8 mouse cellular contexts compared by ENCODE assay signal in the genomic region with DNA sequence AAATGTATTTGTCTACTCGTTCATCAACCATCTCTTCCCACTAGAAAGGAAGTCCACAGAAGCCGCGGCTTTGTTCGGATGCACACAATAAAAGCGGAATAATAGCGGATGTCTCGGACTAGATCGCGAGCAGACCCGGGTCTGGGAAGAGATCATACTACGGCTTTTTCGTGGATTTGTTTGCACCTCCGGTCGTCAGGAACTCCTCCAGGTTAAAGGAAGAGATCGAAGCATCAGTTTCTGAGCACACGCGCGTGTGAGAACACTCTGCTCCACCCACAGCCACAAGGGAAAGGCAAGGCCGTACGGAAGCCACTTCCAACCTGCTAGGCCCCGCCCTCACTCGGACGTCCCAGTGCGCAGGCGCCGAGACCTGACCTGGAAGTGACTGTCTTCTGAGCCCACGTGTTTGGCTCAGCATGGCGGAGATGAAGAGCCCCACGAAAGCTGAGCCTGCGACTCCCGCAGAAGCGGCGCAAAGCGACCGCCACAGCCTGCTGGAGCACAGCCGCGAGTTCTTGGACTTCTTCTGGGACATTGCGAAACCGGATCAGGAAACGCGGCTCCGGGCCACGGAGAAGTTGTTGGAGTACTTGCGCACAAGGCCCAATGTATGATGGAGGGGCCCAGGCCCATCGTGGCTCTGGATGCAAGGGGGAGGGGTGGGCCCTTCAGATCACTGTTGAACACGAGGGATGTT. TPM values are rescaled to one million over a fixed set of nuclear protein-coding genes. Genes with fewer than 3 reads are reported as not detected.
DNase-seq lines count a peak whose midpoint lies in the region; ATAC-seq and TF ChIP-seq lines count a peak whose summit lies in the region.

Mybbp1a (plus strand) TSS at position 391 of the 700 bp plus-strand sequence.

- H3K27ac ChIP-seq in bone marrow macrophage, adult 2 months (ENCODE audit: insufficient read depth, low read depth, low read length): peak within 1 kb of the TSS; percentile 74
- peak within 1 kb of the TSS; percentile 79 for H3K27ac ChIP-seq in embryonic fibroblast, embryonic 13.5 days (ENCODE audit: insufficient read depth, low read length)
- peak within 1 kb of the TSS; percentile 91 for H3K27ac ChIP-seq in heart, embryonic 10.5 days
- peak within 1 kb of the TSS; percentile 94 for H3K27ac ChIP-seq in kidney, embryonic 15.5 days

- WGBS in heart, embryonic 10.5 days: under 1% methylated on average over 46 of the region's 46 CpGs
- WGBS in kidney, embryonic 15.5 days: 0% methylated on average over 46 of the region's 46 CpGs

- peak; percentile 91 for ATAC-seq in kidney, embryonic 15.5 days (replicated peaks; ENCODE audit: low FRiP score)
- ATAC-seq in monocyte, adult 5-6 weeks (replicated peaks; ENCODE audit: insufficient number of reproducible peaks, low FRiP score, low TSS enrichment, poor library complexity, severe bottlenecking): peak; percentile 97

- TF ChIP-seq CTCF in bone marrow macrophage, adult 2 months (IDR thresholded peaks at IDR 0.05; ENCODE audit: low read depth, low read length): no peak
- TF ChIP-seq CTCF in embryonic fibroblast, embryonic 13.5 days (IDR thresholded peaks at IDR 0.05; ENCODE audit: borderline replicate concordance, insufficient read depth, low read length): no peak

- H3K9ac ChIP-seq in kidney, embryonic 15.5 days: peak within 1 kb of the TSS; percentile 76

- peak within 1 kb of the TSS; percentile 96 for H3K4me3 ChIP-seq in bone marrow macrophage, adult 2 months (ENCODE audit: insufficient read depth, low read length)
- peak within 1 kb of the TSS; percentile 96 for H3K4me3 ChIP-seq in embryonic fibroblast, embryonic 13.5 days (ENCODE audit: insufficient read depth, low read length)
- H3K4me3 ChIP-seq in heart, embryonic 10.5 days: peak within 1 kb of the TSS; percentile 88
- peak within 1 kb of the TSS; percentile 71 for H3K4me3 ChIP-seq in kidney, embryonic 15.5 days (replicated peaks)

- no peaks in the 10 kb centered on the region for H3K9me3 ChIP-seq in heart, embryonic 10.5 days
- no peaks in the 10 kb centered on the region for H3K9me3 ChIP-seq in kidney, embryonic 15.5 days (replicated peaks)

- peaks cover 8% of the 10 kb centered on the region for H3K4me1 ChIP-seq in bone marrow macrophage, adult 2 months (ENCODE audit: control insufficient read depth, insufficient read depth, low read length)
- H3K4me1 ChIP-seq in embryonic fibroblast, embryonic 13.5 days (ENCODE audit: control insufficient read depth, insufficient read depth, low read length): peaks cover 2% of the 10 kb centered on the region; the same call in 1 of the 2 replicates
- peaks cover 9% of the 10 kb centered on the region for H3K4me1 ChIP-seq in heart, embryonic 10.5 days
- peaks cover 19% of the 10 kb centered on the region for H3K4me1 ChIP-seq in kidney, embryonic 15.5 days

- peaks cover 39% of the 10 kb centered on the region for H3K36me3 ChIP-seq in heart, embryonic 10.5 days
- H3K36me3 ChIP-seq in kidney, embryonic 15.5 days: peaks cover 40% of the 10 kb centered on the region

- peaks cover 6% of the 10 kb centered on the region; the same call in 1 of the 2 replicates for H3K27me3 ChIP-seq in heart, embryonic 10.5 days (ENCODE audit: insufficient read depth, poor library complexity, severe bottlenecking)
- no peaks in the 10 kb centered on the region for H3K27me3 ChIP-seq in kidney, embryonic 15.5 days

- no peak; the same call in 1 of the 2 replicates for TF ChIP-seq POLR2A in bone marrow macrophage, adult 2 months (IDR thresholded peaks at IDR 0.05; ENCODE audit: borderline replicate concordance, low read depth, low read length)
- TF ChIP-seq POLR2A in embryonic fibroblast, embryonic 13.5 days (IDR thresholded peaks at IDR 0.05; ENCODE audit: low read depth, low read length): peak; percentile 97

- H3K4me2 ChIP-seq in kidney, embryonic 15.5 days: peak within 1 kb of the TSS; percentile 76

- DNase-seq in A20 (ENCODE audit: low read depth, low spot score): peak; percentile 97
- peak; percentile 99 for DNase-seq in heart, embryonic 10.5 days (ENCODE audit: low spot score)
- DNase-seq in liver: peak; percentile 98
- peak; percentile 99 to 100 for DNase-seq in spleen, postnatal 4 days (ENCODE audit: low spot score in 2 of 2)

RNA-seq across cellular contexts. Expression of gene Mybbp1a, which starts in this region (rescaled TPM):
- polyA plus RNA-seq in bone marrow macrophage, adult 2 months (2012; ENCODE audit: insufficient read depth, insufficient read length, missing spikeins): 30.6 and 35.7 TPM in 2 replicates
- 124 and 138 TPM in 2 replicates for polyA plus RNA-seq in embryonic fibroblast, embryonic 13.5 days (2011; ENCODE audit: insufficient read length, low read depth, missing spikeins)
- 133 and 186 TPM in 2 replicates for polyA plus RNA-seq in heart, embryonic 10.5 days (2016; fragmentation: Nextera tagmentation; extraction: Ambion mirVana)
- 162 and 184 TPM in 2 replicates for polyA plus RNA-seq in kidney, embryonic 15.5 days (2015; fragmentation: Nextera tagmentation; extraction: Ambion mirVana)
- 37.5 to 39.9 TPM (median 37.7 TPM) in 3 replicates for total RNA-seq in monocyte, adult 5-6 weeks (2017)

Comparison
In these comparisons a context has a peak if more than half of its experiments do, and no peak if none do; other contexts are left out.
1. Peak in every context shown above with its lines: DNase-seq, ATAC-seq, H3K4me3 ChIP-seq and H3K27ac ChIP-seq.